Mouse (Mus musculus): ENCODE measurements around the gene Ccp110. TPM values are rescaled to one million over a fixed set of nuclear protein-coding genes. Genes with fewer than 3 reads are reported as not detected.

The Ccp110 gene
- polyA plus RNA-seq, 1 experiment from 2014 or later: 3.5 TPM

DNA sequence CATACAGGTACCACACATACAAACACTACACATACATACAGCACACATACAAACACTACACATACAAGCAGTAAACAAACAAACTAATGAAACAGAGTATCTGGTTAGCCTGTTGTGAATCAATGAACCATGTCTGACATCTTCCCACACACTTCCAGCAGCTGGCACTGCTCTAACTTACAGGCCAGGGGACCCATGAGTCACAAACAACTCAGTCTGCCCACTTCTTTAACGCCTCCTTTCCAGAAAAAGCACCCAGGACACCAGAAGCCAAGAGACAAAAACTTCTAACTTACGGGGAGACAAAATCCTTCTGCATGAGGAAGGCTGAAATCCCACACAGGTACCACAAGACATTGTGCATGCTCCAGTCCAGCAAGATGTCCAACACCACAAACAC, 21.1 kb upstream of the Ccp110 start:
- no peaks in the 10 kb centered on the region for H3K27me3 ChIP-seq (ENCODE audit: insufficient read depth, low read length)
- DNase-seq: no peak
- H3K4me2 ChIP-seq (ENCODE audit: low read depth, low read length): no peak overlapping the region
- H3K9me3 ChIP-seq (ENCODE audit: low read length): no peaks in the 10 kb centered on the region
- peaks cover 75% of the 10 kb centered on the region for H3K36me3 ChIP-seq (replicated peaks; ENCODE audit: insufficient read depth, low read length)
- WGBS (ENCODE audit: insufficient replicate concordance): 85% methylated on average over 2 of the region's 2 CpGs
- TF ChIP-seq CTCF (IDR thresholded peaks at IDR 0.05; ENCODE audit: low read depth) (no peak), EP300 (IDR thresholded peaks at IDR 0.05; ENCODE audit: low read depth) (no peak)
- no peak for ATAC-seq
- no peak overlapping the region for H3K9ac ChIP-seq (replicated peaks)
- no peak overlapping the region for H3K27ac ChIP-seq (ENCODE audit: low read depth)
- H3K4me3 ChIP-seq (ENCODE audit: low read depth, low read length): no peak overlapping the region
- H3K4me1 ChIP-seq (ENCODE audit: insufficient read depth): no peaks in the 10 kb centered on the region

DNA sequence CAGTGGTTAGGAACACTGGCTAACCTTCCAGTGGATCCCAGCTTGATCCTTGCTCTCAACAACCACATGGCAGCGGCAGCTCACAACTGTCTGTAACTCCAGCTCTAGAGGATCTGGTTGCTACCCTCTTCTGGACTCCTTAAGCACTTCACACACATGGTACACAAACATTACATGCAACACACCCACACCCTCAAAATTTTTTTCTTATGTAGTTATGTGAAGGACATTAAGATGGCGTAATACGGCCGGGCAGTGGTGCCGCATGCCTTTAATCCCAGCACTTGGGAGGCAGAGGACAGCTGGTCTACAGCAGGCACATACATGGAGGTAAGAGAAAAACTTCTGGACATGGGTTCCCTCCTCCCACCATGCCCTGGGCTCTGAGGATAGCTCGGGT, 16.2 kb upstream of the Ccp110 start:
- no peak overlapping the region for H3K4me2 ChIP-seq (ENCODE audit: low read depth, low read length)
- TF ChIP-seq EP300 (IDR thresholded peaks at IDR 0.05; ENCODE audit: low read depth) (no peak), CTCF (IDR thresholded peaks at IDR 0.05; ENCODE audit: low read depth) (no peak)
- peaks cover 51% of the 10 kb centered on the region for H3K36me3 ChIP-seq (replicated peaks; ENCODE audit: insufficient read depth, low read length)
- no peaks in the 10 kb centered on the region for H3K9me3 ChIP-seq (ENCODE audit: low read length)
- H3K4me1 ChIP-seq (ENCODE audit: insufficient read depth): peaks cover 13% of the 10 kb centered on the region
- no peaks in the 10 kb centered on the region for H3K27me3 ChIP-seq (ENCODE audit: insufficient read depth, low read length)
- DNase-seq (no peak), ATAC-seq (no peak)
- 91% methylated on average over 6 of the region's 6 CpGs for WGBS (ENCODE audit: insufficient replicate concordance)
- H3K4me3 ChIP-seq (ENCODE audit: low read depth, low read length): no peak overlapping the region
- no peak overlapping the region for H3K9ac ChIP-seq (replicated peaks)
- H3K27ac ChIP-seq (ENCODE audit: low read depth): no peak overlapping the region

DNA sequence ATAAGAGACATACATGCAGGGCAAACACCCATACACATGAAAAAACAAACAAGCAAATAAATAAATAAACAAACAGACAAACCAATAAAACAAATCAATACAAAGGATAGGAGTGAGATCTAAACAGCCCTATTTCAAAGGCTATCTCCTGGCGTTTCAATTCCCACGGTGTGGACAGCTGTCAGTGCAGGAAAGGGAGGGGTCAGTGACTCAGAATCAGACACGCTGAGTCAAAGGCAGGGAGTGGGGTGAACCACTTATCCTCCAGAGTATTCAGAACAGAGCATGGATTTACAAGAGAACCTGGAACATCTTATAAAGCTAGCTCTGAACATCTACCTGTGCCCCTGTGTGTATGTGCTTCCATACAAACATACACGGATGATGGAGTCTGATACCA, 15.2 kb upstream of the Ccp110 start:
- Histone ChIP-seq H3K4me2 (ENCODE audit: low read depth, low read length) (no peak overlapping the region), H3K4me1 (ENCODE audit: insufficient read depth) (peaks cover 17% of the 10 kb centered on the region), H3K36me3 (replicated peaks; ENCODE audit: insufficient read depth, low read length) (peaks cover 47% of the 10 kb centered on the region), H3K27ac (ENCODE audit: low read depth) (no peak overlapping the region), H3K9ac (replicated peaks) (no peak overlapping the region), H3K9me3 (ENCODE audit: low read length) (no peaks in the 10 kb centered on the region), H3K4me3 (ENCODE audit: low read depth, low read length) (no peak overlapping the region), H3K27me3 (ENCODE audit: insufficient read depth, low read length) (no peaks in the 10 kb centered on the region)
- DNase-seq: no peak
- no peak for TF ChIP-seq EP300 (IDR thresholded peaks at IDR 0.05; ENCODE audit: low read depth)
- no peak for TF ChIP-seq CTCF (IDR thresholded peaks at IDR 0.05; ENCODE audit: low read depth)
- 66% methylated on average over 4 of the region's 4 CpGs for WGBS (ENCODE audit: insufficient replicate concordance)
- ATAC-seq: no peak

DNA sequence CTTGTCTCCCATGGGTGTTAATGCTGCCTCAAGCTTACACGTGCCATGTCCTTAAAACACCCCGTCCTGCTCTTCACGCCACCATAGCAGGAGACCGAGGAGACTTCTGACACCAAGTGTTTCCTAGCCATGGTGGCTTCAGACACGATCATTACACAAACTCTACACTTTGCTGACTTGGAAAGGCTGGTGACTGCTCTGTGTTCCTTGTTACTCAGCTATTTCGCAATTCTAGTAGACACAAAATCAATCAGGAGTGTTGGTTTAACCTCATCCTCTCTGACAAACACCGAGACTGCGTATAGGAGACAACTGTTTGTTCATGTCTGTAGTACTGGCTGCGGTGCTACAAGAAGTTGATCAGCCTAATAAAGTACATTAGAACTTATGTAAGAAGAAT, 13.5 kb upstream of the Ccp110 start:
- Histone ChIP-seq H3K36me3 (replicated peaks; ENCODE audit: insufficient read depth, low read length) (peaks cover 37% of the 10 kb centered on the region), H3K4me3 (ENCODE audit: low read depth, low read length) (no peak overlapping the region), H3K4me2 (ENCODE audit: low read depth, low read length) (peak overlapping the region; percentile 48; the same call in 1 of the 2 replicates), H3K27ac (ENCODE audit: low read depth) (0 out of 2 replicates have a peak overlapping the region, but pooled peaks have one; percentile 11), H3K9me3 (ENCODE audit: low read length) (no peaks in the 10 kb centered on the region), H3K27me3 (ENCODE audit: insufficient read depth, low read length) (no peaks in the 10 kb centered on the region), H3K9ac (replicated peaks) (no peak overlapping the region), H3K4me1 (ENCODE audit: insufficient read depth) (peaks cover 28% of the 10 kb centered on the region)
- DNase-seq: no peak
- TF ChIP-seq CTCF (IDR thresholded peaks at IDR 0.05; ENCODE audit: low read depth): no peak
- peak; percentile 48; the same call in 1 of the 2 replicates for TF ChIP-seq EP300 (IDR thresholded peaks at IDR 0.05; ENCODE audit: low read depth)
- ATAC-seq: peak; percentile 76
- WGBS (ENCODE audit: insufficient replicate concordance): 56% methylated on average over 9 of the region's 9 CpGs

GRCm38 (mm10) chr7:118703144-118703561, 9.2 kb upstream of the Ccp110 start:
- no peaks in the 10 kb centered on the region for H3K9me3 ChIP-seq (ENCODE audit: low read length)
- TF ChIP-seq EP300 (IDR thresholded peaks at IDR 0.05; ENCODE audit: low read depth) (peak; percentile 57; the same call in 1 of the 2 replicates), CTCF (IDR thresholded peaks at IDR 0.05; ENCODE audit: low read depth) (no peak)
- H3K36me3 ChIP-seq (replicated peaks; ENCODE audit: insufficient read depth, low read length): peaks cover 7% of the 10 kb centered on the region; the same call in 1 of the 2 replicates
- DNase-seq: peak; percentile 52
- ATAC-seq: peak; percentile 48
- no peaks in the 10 kb centered on the region for H3K27me3 ChIP-seq (ENCODE audit: insufficient read depth, low read length)
- H3K27ac ChIP-seq (ENCODE audit: low read depth): peak overlapping the region; percentile 95
- peak overlapping the region; percentile 95; the same call in 1 of the 2 replicates for H3K4me3 ChIP-seq (ENCODE audit: low read depth, low read length)
- 65% methylated on average over 15 of the region's 15 CpGs for WGBS (ENCODE audit: insufficient replicate concordance)
- peaks cover 45% of the 10 kb centered on the region for H3K4me1 ChIP-seq (ENCODE audit: insufficient read depth)
- H3K9ac ChIP-seq (replicated peaks): peak overlapping the region; percentile 93; the same call in 1 of the 2 replicates
- peak overlapping the region; percentile 93 for H3K4me2 ChIP-seq (ENCODE audit: low read depth, low read length)

GRCm38 (mm10) chr7:118704001-118704850, 8.1 kb upstream of the Ccp110 start:
- TF ChIP-seq EP300 (IDR thresholded peaks at IDR 0.05; ENCODE audit: low read depth): no peak
- TF ChIP-seq CTCF (IDR thresholded peaks at IDR 0.05; ENCODE audit: low read depth): no peak
- Histone ChIP-seq H3K4me1 (ENCODE audit: insufficient read depth) (peaks cover 38% of the 10 kb centered on the region), H3K27ac (ENCODE audit: low read depth) (peak overlapping the region; percentile 95), H3K36me3 (replicated peaks; ENCODE audit: insufficient read depth, low read length) (peaks cover 4% of the 10 kb centered on the region; the same call in 1 of the 2 replicates), H3K9ac (replicated peaks) (peak overlapping the region; percentile 93), H3K27me3 (ENCODE audit: insufficient read depth, low read length) (no peaks in the 10 kb centered on the region), H3K9me3 (ENCODE audit: low read length) (no peaks in the 10 kb centered on the region), H3K4me2 (ENCODE audit: low read depth, low read length) (peak overlapping the region; percentile 93), H3K4me3 (ENCODE audit: low read depth, low read length) (peak overlapping the region; percentile 95)
- peak; percentile 13; the same call in 1 of the 2 replicates for ATAC-seq
- no peak for DNase-seq
- 58% methylated on average over 9 of the region's 9 CpGs for WGBS (ENCODE audit: insufficient replicate concordance)
